Mouse (Mus musculus) CH12.LX (cell line): ENCODE data around the gene Clasrp. TPM values are rescaled to one million over a fixed set of nuclear protein-coding genes. Genes with fewer than 3 reads are reported as not detected.

Experiments
- DNase-seq: peaks from one replicate; pipeline ENCODE4 v3.0.0-alpha.2; 2013; ENCODE audit errors: extremely low read depth
- H3K27ac ChIP-seq: 2 replicates; pipeline ENCODE4 v1.5.1; 2012; ENCODE audit warnings: low read depth, mild to moderate bottlenecking, control low read depth, moderate library complexity; ENCODE audit not compliant: insufficient read depth
- H3K27me3 ChIP-seq: replicated peaks from 2 replicates; pipeline ENCODE3; 2012; ENCODE audit warnings: inconsistent platforms
- H3K36me3 ChIP-seq, 2 experiments: replicated peaks in 1 of 2; 2 replicates each; pipeline versions ENCODE3 to v1.6.1; 2012; ENCODE audit warnings: inconsistent platforms in 1 of 2, low read length in 1 of 2, mild to moderate bottlenecking in 1 of 2, mixed read lengths in 1 of 2, moderate library complexity in 1 of 2; ENCODE audit not compliant: control insufficient read depth in 1 of 2, insufficient read depth in 1 of 2
- H3K4me1 ChIP-seq, 2 experiments: 2 replicates each; pipeline ENCODE4 v1.6.1; 2012; ENCODE audit warnings: inconsistent platforms in 1 of 2, moderate library complexity in 1 of 2; ENCODE audit not compliant: insufficient read depth in 2 of 2, control insufficient read depth in 1 of 2
- H3K4me2 ChIP-seq: 2 replicates; pipeline ENCODE4 v1.6.1; 2012; ENCODE audit warnings: low read depth, mild to moderate bottlenecking, control low read depth; ENCODE audit not compliant: poor library complexity, insufficient read depth, severe bottlenecking
- H3K4me3 ChIP-seq, 3 experiments: fragments of 150-350 bp in 1 of 3; sonication (generic) in 1 of 3; replicated peaks in 1 of 3; 2 replicates each; pipeline versions ENCODE3 to v1.5.1; 2011 to 2012; ENCODE audit warnings: low read depth in 2 of 3, low read length in 2 of 3, mild to moderate bottlenecking in 2 of 3, moderate library complexity in 2 of 3, control low read depth in 1 of 3, improper control_type of control experiment in 1 of 3, inconsistent platforms in 1 of 3, mixed read lengths in 1 of 3; ENCODE audit not compliant: poor library complexity in 1 of 3
- H3K79me2 ChIP-seq: replicated peaks from 2 replicates; pipeline ENCODE4 v1.6.1; 2012; ENCODE audit warnings: mild to moderate bottlenecking, moderate library complexity; ENCODE audit not compliant: control insufficient read depth, poor library complexity, insufficient read depth, severe bottlenecking; ENCODE audit errors: extremely low read depth
- H3K9ac ChIP-seq: 2 replicates; pipeline ENCODE4 v1.6.1; 2012; ENCODE audit warnings: low read depth, mild to moderate bottlenecking, control low read depth, moderate library complexity; ENCODE audit not compliant: insufficient read depth
- H3K9me3 ChIP-seq: replicated peaks from 2 replicates; pipeline ENCODE3; 2012; ENCODE audit warnings: low read length, inconsistent platforms, mixed read lengths
- BHLHE40 ChIP-seq: IDR thresholded peaks from 2 replicates; pipeline ENCODE4 v1.6.1; 2011; ENCODE audit warnings: mild to moderate bottlenecking, low read depth, low read length, improper control_type of control experiment
- CTCF ChIP-seq, 2 experiments: IDR thresholded peaks in 1 of 2; conservative IDR thresholded peaks in 1 of 2; 2 replicates each; pipeline ENCODE4 v1.5.1; 2011 to 2012; ENCODE audit warnings: low read depth in 2 of 2, low read length in 2 of 2, improper control_type of control experiment in 1 of 2, inconsistent platforms in 1 of 2, mild to moderate bottlenecking in 1 of 2, moderate library complexity in 1 of 2
- E2F4 ChIP-seq: IDR thresholded peaks from 2 replicates; pipeline ENCODE4 v1.6.1; 2011; ENCODE audit warnings: low read depth, low read length, improper control_type of control experiment; ENCODE audit not compliant: insufficient replicate concordance
- ELF1 ChIP-seq: IDR thresholded peaks from 2 replicates; pipeline ENCODE4 v1.6.1; 2014; ENCODE audit warnings: low read depth, mild to moderate bottlenecking, inconsistent platforms, low read length, improper control_type of control experiment
- ETS1 ChIP-seq: conservative IDR thresholded peaks from 2 replicates; pipeline ENCODE4 v1.6.1; 2012; ENCODE audit warnings: low read depth, mild to moderate bottlenecking, inconsistent platforms, low read length, improper control_type of control experiment, moderate library complexity
- HCFC1 ChIP-seq: IDR thresholded peaks from 2 replicates; pipeline ENCODE4 v1.6.1; 2012; ENCODE audit warnings: low read depth, mild to moderate bottlenecking, inconsistent platforms, low read length, improper control_type of control experiment
- IRF4 ChIP-seq: IDR thresholded peaks from 2 replicates; pipeline ENCODE4 v1.6.1; 2014; ENCODE audit warnings: low read depth, mild to moderate bottlenecking, inconsistent platforms, low read length, improper control_type of control experiment
- MEF2A ChIP-seq: IDR thresholded peaks from 2 replicates; pipeline ENCODE4 v1.6.1; 2014; ENCODE audit warnings: low read depth, mild to moderate bottlenecking, inconsistent platforms, low read length, improper control_type of control experiment, borderline replicate concordance
- MYC ChIP-seq: IDR thresholded peaks from 2 replicates; pipeline ENCODE4 v1.6.1; 2011; ENCODE audit warnings: low read depth, mild to moderate bottlenecking, improper control_type of control experiment, low read length
- NRF1 ChIP-seq: IDR thresholded peaks from 2 replicates; pipeline ENCODE4 v1.6.1; 2014; ENCODE audit warnings: low read depth, mild to moderate bottlenecking, inconsistent platforms, low read length, improper control_type of control experiment, moderate library complexity
- PAX5 ChIP-seq: IDR thresholded peaks from 2 replicates; pipeline ENCODE4 v1.6.1; 2012; ENCODE audit warnings: low read length, inconsistent platforms, mixed read lengths
- POLR2A ChIP-seq: IDR thresholded peaks from 2 replicates; pipeline ENCODE4 v1.6.1; 2011; ENCODE audit warnings: low read depth, mild to moderate bottlenecking, improper control_type of control experiment, low read length
- RAD21 ChIP-seq: IDR thresholded peaks from 2 replicates; pipeline ENCODE4 v1.6.1; 2011; ENCODE audit warnings: low read depth, mild to moderate bottlenecking, low read length, improper control_type of control experiment, moderate library complexity
- SMC3 ChIP-seq: IDR thresholded peaks from 2 replicates; pipeline ENCODE4 v1.6.1; 2011; ENCODE audit warnings: low read depth, low read length, improper control_type of control experiment
- USF1 ChIP-seq: IDR thresholded peaks from 2 replicates; pipeline ENCODE4 v1.6.1; 2014; ENCODE audit warnings: low read depth, mild to moderate bottlenecking, inconsistent platforms, low read length, improper control_type of control experiment
- USF2 ChIP-seq: conservative IDR thresholded peaks from 2 replicates; pipeline ENCODE4 v1.6.1; 2011; ENCODE audit warnings: low read depth, low read length, improper control_type of control experiment
- ZKSCAN1 ChIP-seq: IDR thresholded peaks from 2 replicates; pipeline ENCODE4 v1.6.1; 2012; ENCODE audit warnings: low read depth, inconsistent platforms, low read length, improper control_type of control experiment, borderline replicate concordance
- ZNF384 ChIP-seq: IDR thresholded peaks from 2 replicates; pipeline ENCODE4 v1.6.1; 2012; ENCODE audit warnings: low read depth, low read length, improper control_type of control experiment, inconsistent platforms
- dilution Hi-C: fragments of 300-500 bp; cut with MboI; formaldehyde crosslinking; loops from 2 replicates; pipeline ENCODE4 v1.14.3; 2020; ENCODE audit warnings: low sequenced_read_pairs; ENCODE audit not compliant: extremely low pct_unique_long_range_greater_than_20kb, extremely low pct_ligation_motif_present
- in situ Hi-C: fragments of 300-500 bp; cut with MboI; formaldehyde crosslinking; loops from 3 replicates; pipeline ENCODE4 v1.14.3; 2019; ENCODE audit warnings: low sequenced_read_pairs, low pct_ligation_motif_present, low pct_unique_long_range_greater_than_20kb, mixed read lengths
- polyA plus RNA-seq: library from polyadenylated mRNA; unstranded; fragments of >175 nt; gene quantifications from 2 replicates; pipeline ENCODE4 v1.2.1, GENCODE M21; 2012; ENCODE audit warnings: low read depth; ENCODE audit not compliant: insufficient read length
- total RNA-seq, 2 experiments: library from RNA; depleted of rRNA; stranded (reverse); fragments of 300-350 nt in 1 of 2; fragments of >200 nt in 1 of 2; gene quantifications; 2 replicates each; pipeline ENCODE4 v1.2.3; 2012 to 2014

Gene Clasrp
- total and polyA plus RNA-seq, 3 experiments, result 14.5 to 59.4 (median 45.4) TPM

- TF ChIP-seq PAX5, result no peak
Measured at GRCm38 (mm10) chr7:19572926-19573775, 31.1 kb downstream of the Clasrp start (continued).

GRCm38 (mm10) chr7:19569647-19570046, 34.6 kb downstream of the Clasrp start:
- TF ChIP-seq E2F4 (no peak), MEF2A (no peak), RAD21 (no peak), CTCF (conservative IDR thresholded peaks at IDR 0.05 in 1 of 2, IDR thresholded peaks at IDR 0.05 in 1 of 2; ENCODE audit: low read depth in 2 of 2, low read length in 2 of 2) (no peak), ZNF384 (no peak), MYC (no peak), HCFC1 (no peak), IRF4 (no peak), USF1 (no peak), USF2 (no peak), BHLHE40 (no peak), SMC3 (no peak), ELF1 (no peak), ETS1 (no peak), ZKSCAN1 (no peak), NRF1 (no peak), POLR2A (no peak)
- DNase-seq, result no peak
- Histone ChIP-seq H3K9me3 (peaks cover 10% of the 10 kb centered on the region), H3K4me1 (peaks cover 5 to 36% of the 10 kb centered on the region in 2 experiments; a peak in 3 of 4 replicates), H3K4me3 (no peak overlapping the region), H3K79me2 (peaks cover 42% of the 10 kb centered on the region), H3K9ac (no peak overlapping the region), H3K27me3 (no peaks in the 10 kb centered on the region), H3K27ac (no peak overlapping the region), H3K36me3 (peaks cover 45 to 66% of the 10 kb centered on the region in 2 experiments), H3K4me2 (no peak overlapping the region)
- in situ Hi-C loops (loop anchor here (10.0 to 25.0 kb wide), 2 partner anchors 65 to 157 kb away; partner anchors contain the start of genes Bloc1s3, Ckm, Klc3 and Trappc6a), dilution Hi-C loops (no loop called here)
